Mouse (Mus musculus): ENCODE measurements around the gene Pcolce. TPM values are rescaled to one million over a fixed set of nuclear protein-coding genes. Genes with fewer than 3 reads are reported as not detected.

Gene Pcolce
- total and polyA plus RNA-seq, 2 experiments, result 4.4 to 11.9 TPM

DNA sequence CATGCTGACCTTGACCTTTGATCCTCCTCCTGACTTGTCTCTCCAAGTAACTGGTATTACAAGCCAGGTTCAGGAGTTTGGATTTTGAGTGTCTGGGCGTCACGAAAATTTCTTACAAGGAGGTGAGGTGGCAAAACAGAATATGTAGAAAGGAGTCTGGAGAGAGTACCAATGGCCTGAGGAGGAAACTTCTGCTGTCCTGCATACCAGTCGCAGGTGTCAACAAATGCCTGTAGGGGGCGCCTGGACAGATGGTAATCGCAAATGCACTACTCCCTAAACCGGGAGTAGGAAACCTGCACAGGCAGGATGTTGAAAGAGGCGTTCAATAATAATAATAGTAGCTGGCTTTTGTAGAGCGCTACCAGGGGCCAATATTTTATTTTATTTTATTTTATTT lies 28.6 kb downstream of the Pcolce start:
- TF ChIP-seq POLR2A (IDR thresholded peaks at IDR 0.05; ENCODE audit: extremely low read depth, insufficient read depth, low read length), result no peak
- TF ChIP-seq CTCF (IDR thresholded peaks at IDR 0.05; ENCODE audit: low read depth, low read length), result peak; percentile 59
- Histone ChIP-seq H3K36me3 (ENCODE audit: control insufficient read depth, insufficient read depth, low read length) (peaks cover 36% of the 10 kb centered on the region), H3K27me3 (ENCODE audit: control insufficient read depth, insufficient read depth, low read length) (no peaks in the 10 kb centered on the region), H3K9ac (ENCODE audit: low read depth, low read length) (no peak overlapping the region), H3K79me2 (ENCODE audit: control insufficient read depth, insufficient read depth, low read length) (no peaks in the 10 kb centered on the region), H3K4me1 (ENCODE audit: control insufficient read depth, insufficient read depth, low read length) (peaks cover under 1% of the 10 kb centered on the region; the same call in 1 of the 2 replicates), H3K4me3 (ENCODE audit: insufficient read depth, low read depth, low read length) (no peak overlapping the region), H3K27ac (replicated peaks; ENCODE audit: insufficient read depth, low read depth, low read length) (no peak overlapping the region)
- 62% methylated on average over 8 of the region's 8 CpGs for WGBS
- peak; percentile 44 for DNase-seq (ENCODE audit: extremely low read depth, low read depth, low spot score)

DNA sequence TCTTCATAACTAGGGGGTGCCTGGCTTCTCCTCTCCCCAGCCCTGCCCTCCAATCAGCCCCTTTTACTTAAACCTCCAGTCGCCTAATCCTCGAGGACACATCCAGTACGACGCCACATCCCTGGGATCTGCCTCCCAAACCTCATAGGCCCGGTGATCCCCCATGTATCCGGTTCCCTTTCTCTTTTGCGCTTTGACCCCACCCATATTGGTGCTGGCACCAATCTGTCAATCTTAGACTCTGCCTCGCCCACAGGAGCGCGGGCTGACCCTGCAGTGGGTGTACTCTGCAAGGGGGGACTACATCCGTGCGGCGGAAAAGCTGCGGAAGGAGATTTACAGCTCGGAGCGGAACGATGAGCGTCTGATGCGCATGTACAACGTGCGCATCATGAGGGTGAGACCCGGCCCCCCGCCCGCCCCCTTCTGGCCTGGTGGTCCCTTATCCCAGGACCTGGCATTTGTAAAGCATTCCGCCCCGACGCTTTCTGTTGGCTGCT lies 29.9 kb downstream of the Pcolce start:
- no peaks in the 10 kb centered on the region for H3K79me2 ChIP-seq (ENCODE audit: control insufficient read depth, insufficient read depth, low read length)
- H3K27ac ChIP-seq (replicated peaks; ENCODE audit: insufficient read depth, low read depth, low read length), result no peak overlapping the region
- no peak for DNase-seq (ENCODE audit: extremely low read depth, low read depth, low spot score)
- peaks cover 10% of the 10 kb centered on the region for H3K4me1 ChIP-seq (ENCODE audit: control insufficient read depth, insufficient read depth, low read length)
- WGBS, result 66% methylated on average over 27 of the region's 27 CpGs
- peaks cover 39% of the 10 kb centered on the region for H3K36me3 ChIP-seq (ENCODE audit: control insufficient read depth, insufficient read depth, low read length)
- peak overlapping the region; percentile 31 for H3K4me3 ChIP-seq (ENCODE audit: insufficient read depth, low read depth, low read length)
- no peaks in the 10 kb centered on the region for H3K27me3 ChIP-seq (ENCODE audit: control insufficient read depth, insufficient read depth, low read length)
- no peak for TF ChIP-seq CTCF (IDR thresholded peaks at IDR 0.05; ENCODE audit: low read depth, low read length)
- no peak for TF ChIP-seq POLR2A (IDR thresholded peaks at IDR 0.05; ENCODE audit: extremely low read depth, insufficient read depth, low read length)
- no peak overlapping the region for H3K9ac ChIP-seq (ENCODE audit: low read depth, low read length)

DNA sequence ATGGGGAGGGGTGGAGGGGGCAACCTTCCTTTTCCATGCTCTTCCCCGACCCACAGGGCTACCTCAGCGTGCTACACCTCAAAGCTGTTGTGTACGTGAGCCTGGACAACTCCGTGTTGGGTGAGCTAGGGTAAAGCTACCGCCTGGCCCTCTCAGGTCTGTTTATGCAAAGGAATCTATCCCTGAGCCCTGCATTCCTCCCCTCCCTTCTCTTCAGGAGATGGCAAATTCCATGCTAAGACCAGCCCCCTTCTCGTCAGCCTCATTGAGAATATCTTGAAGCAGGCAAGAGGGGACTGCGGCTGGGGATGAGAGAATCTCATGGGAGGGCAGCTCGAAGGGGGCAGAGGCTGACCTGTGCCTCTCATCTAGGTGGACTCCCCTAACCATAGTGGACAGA lies 30.9 kb downstream of the Pcolce start:
- H3K4me1 ChIP-seq (ENCODE audit: control insufficient read depth, insufficient read depth, low read length), result peaks cover 10% of the 10 kb centered on the region
- no peak for TF ChIP-seq CTCF (IDR thresholded peaks at IDR 0.05; ENCODE audit: low read depth, low read length)
- no peak for TF ChIP-seq POLR2A (IDR thresholded peaks at IDR 0.05; ENCODE audit: extremely low read depth, insufficient read depth, low read length)
- H3K9ac ChIP-seq (ENCODE audit: low read depth, low read length), result no peak overlapping the region
- no peak for DNase-seq (ENCODE audit: extremely low read depth, low read depth, low spot score)
- WGBS, result 74% methylated on average over 8 of the region's 8 CpGs
- peaks cover 43% of the 10 kb centered on the region for H3K36me3 ChIP-seq (ENCODE audit: control insufficient read depth, insufficient read depth, low read length)
- no peaks in the 10 kb centered on the region for H3K27me3 ChIP-seq (ENCODE audit: control insufficient read depth, insufficient read depth, low read length)
- H3K27ac ChIP-seq (replicated peaks; ENCODE audit: insufficient read depth, low read depth, low read length), result no peak overlapping the region
- H3K4me3 ChIP-seq (ENCODE audit: insufficient read depth, low read depth, low read length), result no peak overlapping the region
- no peaks in the 10 kb centered on the region for H3K79me2 ChIP-seq (ENCODE audit: control insufficient read depth, insufficient read depth, low read length)

DNA sequence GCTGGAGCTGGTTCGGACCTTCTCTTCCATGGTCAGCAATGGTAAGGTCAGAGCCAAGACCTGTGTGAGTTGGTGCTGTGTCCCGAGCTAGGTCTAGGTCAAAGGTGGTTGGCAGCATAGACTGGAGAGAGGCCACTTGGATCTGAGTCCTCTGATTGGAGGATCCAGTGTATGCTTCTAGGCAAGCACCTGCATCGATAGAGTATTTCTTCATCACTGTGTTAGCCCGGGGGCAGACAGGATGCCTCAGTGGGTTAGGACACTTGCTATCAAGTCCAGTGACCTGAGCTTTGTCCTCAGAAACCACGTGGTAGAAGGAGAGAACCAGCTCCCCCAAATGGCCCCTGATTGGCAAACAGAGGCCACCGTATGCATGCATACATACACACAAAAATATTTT lies 33.3 kb downstream of the Pcolce start:
- Histone ChIP-seq H3K27ac (replicated peaks; ENCODE audit: insufficient read depth, low read depth, low read length) (peak overlapping the region; percentile 75), H3K79me2 (ENCODE audit: control insufficient read depth, insufficient read depth, low read length) (no peaks in the 10 kb centered on the region), H3K27me3 (ENCODE audit: control insufficient read depth, insufficient read depth, low read length) (no peaks in the 10 kb centered on the region), H3K4me3 (ENCODE audit: insufficient read depth, low read depth, low read length) (no peak overlapping the region), H3K4me1 (ENCODE audit: control insufficient read depth, insufficient read depth, low read length) (peaks cover 10% of the 10 kb centered on the region), H3K36me3 (ENCODE audit: control insufficient read depth, insufficient read depth, low read length) (peaks cover 42% of the 10 kb centered on the region), H3K9ac (ENCODE audit: low read depth, low read length) (no peak overlapping the region)
- TF ChIP-seq POLR2A (IDR thresholded peaks at IDR 0.05; ENCODE audit: extremely low read depth, insufficient read depth, low read length), result no peak
- TF ChIP-seq CTCF (IDR thresholded peaks at IDR 0.05; ENCODE audit: low read depth, low read length), result no peak
- DNase-seq (ENCODE audit: extremely low read depth, low read depth, low spot score), result peak; percentile 100
- WGBS, result 16% methylated on average over 6 of the region's 6 CpGs

DNA sequence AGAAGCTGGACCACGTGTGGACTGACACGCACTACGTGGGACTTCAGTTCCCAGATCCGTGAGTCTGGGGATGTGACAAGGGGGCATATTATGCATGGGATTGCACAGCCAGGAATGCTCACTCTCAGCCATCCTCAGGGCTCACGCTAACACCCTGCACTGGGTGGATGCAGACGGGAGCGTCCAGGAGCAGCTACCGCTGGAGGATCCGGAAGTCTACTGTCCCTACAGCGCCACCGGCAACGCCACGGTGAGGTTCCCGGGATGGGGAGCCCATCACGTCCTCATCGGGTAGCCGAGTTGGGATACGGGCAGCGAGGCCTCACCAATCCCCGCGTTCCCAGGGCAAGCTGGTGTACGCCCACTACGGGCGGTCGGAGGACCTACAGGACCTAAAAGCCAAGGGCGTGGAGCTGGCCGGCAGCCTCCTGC lies 39.1 kb downstream of the Pcolce start:
- Histone ChIP-seq H3K79me2 (ENCODE audit: control insufficient read depth, insufficient read depth, low read length) (peaks cover 10% of the 10 kb centered on the region; the same call in 1 of the 2 replicates), H3K4me3 (ENCODE audit: insufficient read depth, low read depth, low read length) (no peak overlapping the region)
- no peak for DNase-seq (ENCODE audit: extremely low read depth, low read depth, low spot score)

More for the DNA sequence above, 39.1 kb downstream of the Pcolce start:
- Histone ChIP-seq H3K27ac (replicated peaks; ENCODE audit: insufficient read depth, low read depth, low read length) (no peak overlapping the region), H3K36me3 (ENCODE audit: control insufficient read depth, insufficient read depth, low read length) (peaks cover 33% of the 10 kb centered on the region), H3K4me1 (ENCODE audit: control insufficient read depth, insufficient read depth, low read length) (peaks cover 16% of the 10 kb centered on the region), H3K9ac (ENCODE audit: low read depth, low read length) (no peak overlapping the region; the same call in 1 of the 2 replicates), H3K27me3 (ENCODE audit: control insufficient read depth, insufficient read depth, low read length) (no peaks in the 10 kb centered on the region)
- 0 out of 2 replicates have a peak, but pooled peaks have one; percentile 8 for TF ChIP-seq CTCF (IDR thresholded peaks at IDR 0.05; ENCODE audit: low read depth, low read length)
- TF ChIP-seq POLR2A (IDR thresholded peaks at IDR 0.05; ENCODE audit: extremely low read depth, insufficient read depth, low read length), result no peak
- 63% methylated on average over 27 of the region's 27 CpGs for WGBS
